ENCODE assay signal across 8 mouse cellular contexts in genomic region chr2:32428262-32428722, GRCm38 (mm10). TPM values are rescaled to one million over a fixed set of nuclear protein-coding genes. Genes with fewer than 3 reads are reported as not detected.
DNase-seq lines count a peak whose midpoint lies in the region; ATAC-seq lines count a peak whose summit lies in the region.

No protein-coding gene starts in this region.

- H3K27ac ChIP-seq in liver, embryonic 13.5 days, result 0 out of 2 replicates have a peak overlapping the region, but pooled peaks have one; percentile 16
- no peak overlapping the region for H3K27ac ChIP-seq in liver, embryonic 11.5 days (ENCODE audit: low read depth, low read length)
- H3K27ac ChIP-seq in embryonic facial prominence, embryonic 11.5 days (replicated peaks; ENCODE audit: low read depth, low read length), result peak overlapping the region; percentile 35; the same call in 1 of the 2 replicates
- peak overlapping the region; percentile 78 for H3K27ac ChIP-seq in hindbrain, embryonic 16.5 days (ENCODE audit: low read depth, low read length)
- H3K27ac ChIP-seq in neural tube, embryonic 15.5 days (replicated peaks), result peak overlapping the region; percentile 95

- H3K27me3 ChIP-seq in liver, embryonic 13.5 days, result no peaks in the 10 kb centered on the region
- H3K27me3 ChIP-seq in liver, embryonic 11.5 days (replicated peaks; ENCODE audit: control insufficient read depth, insufficient read depth, low read length), result no peaks in the 10 kb centered on the region
- no peaks in the 10 kb centered on the region for H3K27me3 ChIP-seq in embryonic facial prominence, embryonic 11.5 days (ENCODE audit: control insufficient read depth, insufficient read depth, low read length)
- no peaks in the 10 kb centered on the region for H3K27me3 ChIP-seq in hindbrain, embryonic 16.5 days (replicated peaks; ENCODE audit: control insufficient read depth, insufficient read depth, low read length)
- H3K27me3 ChIP-seq in neural tube, embryonic 15.5 days (replicated peaks), result no peaks in the 10 kb centered on the region

- 58% methylated on average over 8 of the region's 8 CpGs for WGBS in liver, embryonic 13.5 days (ENCODE audit: insufficient replicate concordance)
- 63% methylated on average over 8 of the region's 8 CpGs for WGBS in liver, embryonic 11.5 days
- 75% methylated on average over 8 of the region's 8 CpGs for WGBS in embryonic facial prominence, embryonic 11.5 days
- 39% methylated on average over 8 of the region's 8 CpGs for WGBS in hindbrain, embryonic 16.5 days
- whole genome bisulfite sequencing in neural tube, embryonic 15.5 days, result 25% methylated on average over 8 of the region's 8 CpGs

- H3K4me3 ChIP-seq in liver, embryonic 13.5 days (replicated peaks), result no peak overlapping the region
- no peak overlapping the region for H3K4me3 ChIP-seq in liver, embryonic 11.5 days (ENCODE audit: low read depth, low read length)
- no peak overlapping the region for H3K4me3 ChIP-seq in embryonic facial prominence, embryonic 11.5 days (ENCODE audit: low read depth, low read length)
- H3K4me3 ChIP-seq in hindbrain, embryonic 16.5 days (ENCODE audit: low read length), result peak overlapping the region; percentile 64
- peak overlapping the region; percentile 57 for H3K4me3 ChIP-seq in neural tube, embryonic 15.5 days (replicated peaks)

- H3K9me3 ChIP-seq in liver, embryonic 13.5 days (replicated peaks), result no peaks in the 10 kb centered on the region
- no peaks in the 10 kb centered on the region for H3K9me3 ChIP-seq in liver, embryonic 11.5 days (ENCODE audit: control insufficient read depth, low read length)
- H3K9me3 ChIP-seq in embryonic facial prominence, embryonic 11.5 days (replicated peaks; ENCODE audit: control insufficient read depth, low read length), result no peaks in the 10 kb centered on the region
- no peaks in the 10 kb centered on the region for H3K9me3 ChIP-seq in hindbrain, embryonic 16.5 days (ENCODE audit: control insufficient read depth, low read length)
- no peaks in the 10 kb centered on the region for H3K9me3 ChIP-seq in neural tube, embryonic 15.5 days (replicated peaks)

- peaks cover 69% of the 10 kb centered on the region for H3K4me1 ChIP-seq in liver, embryonic 13.5 days (replicated peaks)
- H3K4me1 ChIP-seq in liver, embryonic 11.5 days (replicated peaks; ENCODE audit: control insufficient read depth, insufficient read depth, low read length), result peaks cover 51% of the 10 kb centered on the region
- H3K4me1 ChIP-seq in embryonic facial prominence, embryonic 11.5 days (ENCODE audit: control insufficient read depth, insufficient read depth, low read length), result peaks cover 7% of the 10 kb centered on the region; the same call in 1 of the 2 replicates
- peaks cover 57% of the 10 kb centered on the region for H3K4me1 ChIP-seq in hindbrain, embryonic 16.5 days (ENCODE audit: control insufficient read depth, insufficient read depth, low read depth, low read length)
- peaks cover 76% of the 10 kb centered on the region for H3K4me1 ChIP-seq in neural tube, embryonic 15.5 days

- no peak overlapping the region for H3K9ac ChIP-seq in liver, embryonic 13.5 days
- H3K9ac ChIP-seq in liver, embryonic 11.5 days (ENCODE audit: low read depth, low read length), result no peak overlapping the region
- no peak overlapping the region for H3K9ac ChIP-seq in embryonic facial prominence, embryonic 11.5 days (replicated peaks; ENCODE audit: low read length)
- H3K9ac ChIP-seq in hindbrain, embryonic 16.5 days (ENCODE audit: low read depth, low read length), result peak overlapping the region; percentile 63
- H3K9ac ChIP-seq in neural tube, embryonic 15.5 days (replicated peaks), result peak overlapping the region; percentile 55

- H3K36me3 ChIP-seq in liver, embryonic 13.5 days, result no peaks in the 10 kb centered on the region
- H3K36me3 ChIP-seq in liver, embryonic 11.5 days (ENCODE audit: control insufficient read depth, insufficient read depth, low read length), result no peaks in the 10 kb centered on the region
- H3K36me3 ChIP-seq in embryonic facial prominence, embryonic 11.5 days (replicated peaks; ENCODE audit: control insufficient read depth, insufficient read depth, low read depth, low read length), result no peaks in the 10 kb centered on the region
- H3K36me3 ChIP-seq in hindbrain, embryonic 16.5 days (ENCODE audit: control insufficient read depth, insufficient read depth, low read length), result no peaks in the 10 kb centered on the region
- no peaks in the 10 kb centered on the region for H3K36me3 ChIP-seq in neural tube, embryonic 15.5 days

- peak; percentile 21; the same call in 1 of the 2 replicates for ATAC-seq in liver, embryonic 13.5 days (ENCODE audit: low read depth)
- ATAC-seq in liver, embryonic 11.5 days (replicated peaks; ENCODE audit: low FRiP score), result no peak
- ATAC-seq in embryonic facial prominence, embryonic 11.5 days (replicated peaks; ENCODE audit: insufficient number of reproducible peaks, low FRiP score, low TSS enrichment, low read depth), result no peak
- ATAC-seq in hindbrain, embryonic 16.5 days, result peak; percentile 64
- peak; percentile 71 for ATAC-seq in neural tube, embryonic 15.5 days (ENCODE audit: low FRiP score)

- DNase-seq in liver, embryonic 13.5 days, result no peak
- no peak for DNase-seq in liver, embryonic 11.5 days (ENCODE audit: low spot score)
- DNase-seq in embryonic facial prominence, embryonic 11.5 days (ENCODE audit: low spot score), result peak; percentile 61
- peak; percentile 72 to 87 for DNase-seq in lung, adult 18-20 months
- no peak for DNase-seq in spleen, adult 18-20 months
- no peak for DNase-seq in thymus, postnatal 0 days (ENCODE audit: low spot score)

- H3K4me2 ChIP-seq in liver, embryonic 13.5 days, result 0 out of 2 replicates have a peak overlapping the region, but pooled peaks have one; percentile 2
- H3K4me2 ChIP-seq in liver, embryonic 11.5 days, result no peak overlapping the region
- peak overlapping the region; percentile 13; the same call in 1 of the 2 replicates for H3K4me2 ChIP-seq in embryonic facial prominence, embryonic 11.5 days (ENCODE audit: low read depth, low read length)
- peak overlapping the region; percentile 93 for H3K4me2 ChIP-seq in hindbrain, embryonic 16.5 days (ENCODE audit: low read length)
- peak overlapping the region; percentile 87 for H3K4me2 ChIP-seq in neural tube, embryonic 15.5 days

RNA-seq across cellular contexts. Expression of gene Naif1, which starts 22.0 kb away (rescaled TPM):
- 2.2 and 2.4 TPM in 2 replicates for polyA plus RNA-seq in liver, embryonic 13.5 days (2015; fragmentation: Nextera tagmentation; extraction: Ambion mirVana)
- polyA plus RNA-seq in liver, embryonic 11.5 days (2014; fragmentation: Nextera tagmentation; extraction: Ambion mirVana), result 4.5 and 5.4 TPM in 2 replicates
- 5.0 and 6.0 TPM in 2 replicates for polyA plus RNA-seq in embryonic facial prominence, embryonic 11.5 days (2014; fragmentation: Nextera tagmentation; extraction: Ambion mirVana)
- polyA plus RNA-seq in hindbrain, embryonic 16.5 days (2015; fragmentation: Nextera tagmentation; extraction: Ambion mirVana), result 5.1 and 5.2 TPM in 2 replicates
- polyA plus RNA-seq in neural tube, embryonic 15.5 days (2015; fragmentation: Nextera tagmentation; extraction: Ambion mirVana), result 4.4 and 5.3 TPM in 2 replicates
- polyA plus RNA-seq in thymus, postnatal 0 days (2015; fragmentation: Nextera tagmentation; extraction: Ambion mirVana), result 5.4 and 6.2 TPM in 2 replicates

RNA-seq across cellular contexts. Expression of gene Slc25a25, which starts 23.0 kb away (rescaled TPM):
- polyA plus RNA-seq in liver, embryonic 13.5 days (2015; fragmentation: Nextera tagmentation; extraction: Ambion mirVana), result 8.7 and 9.2 TPM in 2 replicates
- 10.4 and 12.7 TPM in 2 replicates for polyA plus RNA-seq in liver, embryonic 11.5 days (2014; fragmentation: Nextera tagmentation; extraction: Ambion mirVana)
- 20.6 and 21.7 TPM in 2 replicates for polyA plus RNA-seq in embryonic facial prominence, embryonic 11.5 days (2014; fragmentation: Nextera tagmentation; extraction: Ambion mirVana)
- polyA plus RNA-seq in hindbrain, embryonic 16.5 days (2015; fragmentation: Nextera tagmentation; extraction: Ambion mirVana), result 55.0 and 60.6 TPM in 2 replicates
- polyA plus RNA-seq in neural tube, embryonic 15.5 days (2015; fragmentation: Nextera tagmentation; extraction: Ambion mirVana), result 51.4 and 58.8 TPM in 2 replicates
- polyA plus RNA-seq in thymus, postnatal 0 days (2015; fragmentation: Nextera tagmentation; extraction: Ambion mirVana), result 16.3 and 18.9 TPM in 2 replicates

RNA-seq across cellular contexts. Expression of gene Ptges2, which starts 32.6 kb away (rescaled TPM):
- polyA plus RNA-seq in liver, embryonic 13.5 days (2015; fragmentation: Nextera tagmentation; extraction: Ambion mirVana), result 14.1 and 15.5 TPM in 2 replicates
- 23.0 and 23.6 TPM in 2 replicates for polyA plus RNA-seq in liver, embryonic 11.5 days (2014; fragmentation: Nextera tagmentation; extraction: Ambion mirVana)
- polyA plus RNA-seq in embryonic facial prominence, embryonic 11.5 days (2014; fragmentation: Nextera tagmentation; extraction: Ambion mirVana), result 31.7 and 33.0 TPM in 2 replicates
- 56.4 and 59.8 TPM in 2 replicates for polyA plus RNA-seq in hindbrain, embryonic 16.5 days (2015; fragmentation: Nextera tagmentation; extraction: Ambion mirVana)
- 47.3 and 52.1 TPM in 2 replicates for polyA plus RNA-seq in neural tube, embryonic 15.5 days (2015; fragmentation: Nextera tagmentation; extraction: Ambion mirVana)
- 17.8 and 18.5 TPM in 2 replicates for polyA plus RNA-seq in thymus, postnatal 0 days (2015; fragmentation: Nextera tagmentation; extraction: Ambion mirVana)

RNA-seq across cellular contexts. Expression of gene Lcn2, which starts 40.2 kb away (rescaled TPM):
- 18.0 and 22.8 TPM in 2 replicates for polyA plus RNA-seq in liver, embryonic 13.5 days (2015; fragmentation: Nextera tagmentation; extraction: Ambion mirVana)
- 8.0 and 9.9 TPM in 2 replicates for polyA plus RNA-seq in liver, embryonic 11.5 days (2014; fragmentation: Nextera tagmentation; extraction: Ambion mirVana)
- polyA plus RNA-seq in embryonic facial prominence, embryonic 11.5 days (2014; fragmentation: Nextera tagmentation; extraction: Ambion mirVana), result 0.95 and 1.2 TPM in 2 replicates
- polyA plus RNA-seq in hindbrain, embryonic 16.5 days (2015; fragmentation: Nextera tagmentation; extraction: Ambion mirVana), result 0.76 and 0.93 TPM in 2 replicates
- 0.95 and 1.1 TPM in 2 replicates for polyA plus RNA-seq in neural tube, embryonic 15.5 days (2015; fragmentation: Nextera tagmentation; extraction: Ambion mirVana)
- polyA plus RNA-seq in thymus, postnatal 0 days (2015; fragmentation: Nextera tagmentation; extraction: Ambion mirVana), result 4.3 and 6.3 TPM in 2 replicates

RNA-seq across cellular contexts. Expression of gene 1110008P14Rik, which starts 46.6 kb away (rescaled TPM):
- polyA plus RNA-seq in liver, embryonic 13.5 days (2015; fragmentation: Nextera tagmentation; extraction: Ambion mirVana), result 35.3 and 39.2 TPM in 2 replicates
- polyA plus RNA-seq in liver, embryonic 11.5 days (2014; fragmentation: Nextera tagmentation; extraction: Ambion mirVana), result 36.2 and 39.7 TPM in 2 replicates
- 41.3 and 41.5 TPM in 2 replicates for polyA plus RNA-seq in embryonic facial prominence, embryonic 11.5 days (2014; fragmentation: Nextera tagmentation; extraction: Ambion mirVana)
- polyA plus RNA-seq in hindbrain, embryonic 16.5 days (2015; fragmentation: Nextera tagmentation; extraction: Ambion mirVana), result 161 and 196 TPM in 2 replicates
- 163 and 195 TPM in 2 replicates for polyA plus RNA-seq in neural tube, embryonic 15.5 days (2015; fragmentation: Nextera tagmentation; extraction: Ambion mirVana)
- 66.9 and 77.3 TPM in 2 replicates for polyA plus RNA-seq in thymus, postnatal 0 days (2015; fragmentation: Nextera tagmentation; extraction: Ambion mirVana)

Comparison
In these comparisons a context has a peak if more than half of its experiments do, and no peak if none do; other contexts are left out.
1. ATAC-seq: peak in liver, embryonic 13.5 days (single experiment), hindbrain, embryonic 16.5 days (single experiment) and neural tube, embryonic 15.5 days (single experiment); none in liver, embryonic 11.5 days (single experiment) and embryonic facial prominence, embryonic 11.5 days (single experiment).
2. DNase-seq: peak in embryonic facial prominence, embryonic 11.5 days (single experiment) and lung, adult 18-20 months (2 of 2); none in liver, embryonic 13.5 days (single experiment), liver, embryonic 11.5 days (single experiment), spleen, adult 18-20 months (0 of 2) and thymus, postnatal 0 days (single experiment).
3. H3K4me3 ChIP-seq: peak in hindbrain, embryonic 16.5 days (single experiment) and neural tube, embryonic 15.5 days (single experiment); none in liver, embryonic 13.5 days (single experiment), liver, embryonic 11.5 days (single experiment) and embryonic facial prominence, embryonic 11.5 days (single experiment).
4. H3K9ac ChIP-seq: peak in hindbrain, embryonic 16.5 days (single experiment) and neural tube, embryonic 15.5 days (single experiment); none in liver, embryonic 13.5 days (single experiment), liver, embryonic 11.5 days (single experiment) and embryonic facial prominence, embryonic 11.5 days (single experiment).